Mouse (Mus musculus) stomach, embryonic 15.5 days (tissue): ENCODE results near the gene Krtap14. TPM values are rescaled to one million over a fixed set of nuclear protein-coding genes. Genes with fewer than 3 reads are reported as not detected.

Experiments
- ATAC-seq: fragments of 200-750 bp; cut with Nextera tagmentation; 2 replicates; pipeline ENCODE4 v1.8.0; 2017; ENCODE audit warnings: low read depth, moderate number of reproducible peaks, moderate TSS enrichment; ENCODE audit not compliant: insufficient read depth, low FRiP score
- H3K27ac ChIP-seq: fragments of 300-500 bp; sonication (generic); 2 replicates; pipeline ENCODE4 v1.5.1; 2015; ENCODE audit warnings: mild to moderate bottlenecking, inconsistent platforms
- H3K27me3 ChIP-seq: fragments of 300-500 bp; sonication (generic); replicated peaks from 2 replicates; pipeline ENCODE4 v1.6.1; 2015; ENCODE audit warnings: inconsistent platforms
- H3K36me3 ChIP-seq: fragments of 300-500 bp; sonication (generic); 2 replicates; pipeline ENCODE4 v1.6.1; 2015; ENCODE audit warnings: inconsistent platforms
- H3K4me1 ChIP-seq: fragments of 300-500 bp; sonication (generic); 2 replicates; pipeline ENCODE4 v1.6.1; 2015; ENCODE audit warnings: inconsistent platforms
- H3K4me2 ChIP-seq: fragments of 300-500 bp; sonication (generic); 2 replicates; pipeline ENCODE4 v1.6.1; 2015; ENCODE audit warnings: mild to moderate bottlenecking, inconsistent platforms
- H3K4me3 ChIP-seq: fragments of 300-500 bp; sonication (generic); replicated peaks from 2 replicates; pipeline ENCODE4 v1.5.1; 2015; ENCODE audit warnings: inconsistent platforms
- H3K9ac ChIP-seq: fragments of 300-500 bp; sonication (generic); 2 replicates; pipeline ENCODE4 v1.6.1; 2015; ENCODE audit warnings: inconsistent platforms
- H3K9me3 ChIP-seq: fragments of 300-500 bp; sonication (generic); 2 replicates; pipeline ENCODE4 v1.6.1; 2016; ENCODE audit warnings: inconsistent platforms
- WGBS: fragments of 180-500 bp; shearing (Covaris S2); methylation state at CpG from one replicate; pipeline ENCODE4 v1.1.7; 2015; 5-methylcytosine and 5-hydroxymethylcytosine counted together
- polyA plus RNA-seq: library from polyadenylated mRNA; unstranded; fragments of >200 nt; fragmentation: Nextera tagmentation; extraction: Ambion mirVana; gene quantifications from 2 replicates; pipeline ENCODE4 v1.2.1, GENCODE M21; 2015

Gene Krtap14
- polyA plus RNA-seq, 1 experiment from 2014 or later, result not detected

GRCm38 (mm10) chr16:88777596-88777995 is 48.3 kb downstream of the Krtap14 start, which contains the start of gene Gm5965:
Gene Gm5965, plus strand, starts transcription at chr16:88777896.
- Histone ChIP-seq H3K9me3 (no peaks in the 10 kb centered on the region), H3K27me3 (no peaks in the 10 kb centered on the region), H3K4me2 (no peak within 1 kb of the TSS), H3K27ac (no peak within 1 kb of the TSS), H3K4me1 (no peaks in the 10 kb centered on the region), H3K36me3 (no peaks in the 10 kb centered on the region), H3K9ac (no peak within 1 kb of the TSS), H3K4me3 (no peak within 1 kb of the TSS)
- no peak for ATAC-seq
- 83% methylated on average over 6 of the region's 6 CpGs for WGBS

GRCm38 (mm10) chr16:88774106-88774505 is 51.8 kb downstream of the Krtap14 start, which contains the start of gene 2310057N15Rik:
Gene 2310057N15Rik, minus strand, starts transcription at chr16:88774206.
- Histone ChIP-seq H3K9ac (no peak within 1 kb of the TSS), H3K9me3 (no peaks in the 10 kb centered on the region), H3K4me2 (no peak within 1 kb of the TSS), H3K4me1 (no peaks in the 10 kb centered on the region), H3K27me3 (no peaks in the 10 kb centered on the region), H3K36me3 (no peaks in the 10 kb centered on the region), H3K4me3 (no peak within 1 kb of the TSS), H3K27ac (no peak within 1 kb of the TSS)
- ATAC-seq, result no peak
- WGBS, result 82% methylated on average over 2 of the region's 2 CpGs

Other genes starting within 250 kb of the Krtap14 start
- gene Krtap24-1, start 213.9 kb downstream of the Krtap14 start, polyA plus RNA-seq, result not detected in 2 replicates
- gene 2310079G19Rik, start 198.5 kb downstream of the Krtap14 start, polyA plus RNA-seq, result not detected in 2 replicates
- not detected in 2 replicates for gene Krtap26-1, start 178.3 kb downstream of the Krtap14 start, polyA plus RNA-seq
- not detected in 2 replicates for gene Krtap27-1, start 154.5 kb downstream of the Krtap14 start, polyA plus RNA-seq
- not detected in 2 replicates for gene 2310061N02Rik, start 118.2 kb downstream of the Krtap14 start, polyA plus RNA-seq
- gene Krtap13-1, start 97.3 kb downstream of the Krtap14 start, polyA plus RNA-seq, result not detected in 2 replicates
- gene Krtap13, start 74.5 kb downstream of the Krtap14 start, polyA plus RNA-seq, result not detected in 2 replicates
- gene 2310034C09Rik, start 67.3 kb downstream of the Krtap14 start, polyA plus RNA-seq, result not detected in 2 replicates
- gene 2310057N15Rik, start 51.9 kb downstream of the Krtap14 start, polyA plus RNA-seq, result not detected in 2 replicates
- gene Gm5965, start 48.2 kb downstream of the Krtap14 start, polyA plus RNA-seq, result not detected in 2 replicates
- not detected in 2 replicates for gene Gm20741, start 13.9 kb downstream of the Krtap14 start, polyA plus RNA-seq
- not detected in 2 replicates for gene Krtap15, start 5.9 kb downstream of the Krtap14 start, polyA plus RNA-seq
- gene Krtap19-1, start 43.3 kb upstream of the Krtap14 start, polyA plus RNA-seq, result not detected in 2 replicates
- gene Krtap19-2, start 48.1 kb upstream of the Krtap14 start, polyA plus RNA-seq, result not detected in 2 replicates
- gene Krtap19-3, start 51.9 kb upstream of the Krtap14 start, polyA plus RNA-seq, result not detected in 2 replicates
- not detected in 2 replicates for gene Krtap19-4, start 58.9 kb upstream of the Krtap14 start, polyA plus RNA-seq
- gene Krtap19-5, start 70.3 kb upstream of the Krtap14 start, polyA plus RNA-seq, result not detected in 2 replicates
- gene Krtap19-9b, start 106.1 kb upstream of the Krtap14 start, polyA plus RNA-seq, result not detected in 2 replicates
- gene Krtap16-3, start 136.7 kb upstream of the Krtap14 start, polyA plus RNA-seq, result not detected in 2 replicates
- gene Krtap22-2, start 184.6 kb upstream of the Krtap14 start, polyA plus RNA-seq, result not detected in 2 replicates
- gene Gm10229, start 189.1 kb upstream of the Krtap14 start, polyA plus RNA-seq, result not detected in 2 replicates
- not detected in 2 replicates for gene Krtap6-1, start 205.6 kb upstream of the Krtap14 start, polyA plus RNA-seq
- not detected in 2 replicates for gene Gm10228, start 215.3 kb upstream of the Krtap14 start, polyA plus RNA-seq
- not detected in 2 replicates for gene Krtap6-5, start 221.7 kb upstream of the Krtap14 start, polyA plus RNA-seq
- gene 1110025L11Rik, start 237.9 kb upstream of the Krtap14 start, polyA plus RNA-seq, result not detected in 2 replicates